Mouse (Mus musculus): ENCODE results near the gene Lrrk1.
A peak's percentile ranks its signal among the peaks of the same experiment; 100 is the strongest.

Gene Lrrk1

GRCm38 (mm10) chr7:66339625-66340024 lies 48.5 kb downstream of the Lrrk1 start:
- DNase-seq (ENCODE audit: extremely low spot score), result no peak

GRCm38 (mm10) chr7:66336955-66337354 lies 51.2 kb downstream of the Lrrk1 start:
- no peak for DNase-seq (ENCODE audit: extremely low spot score)

GRCm38 (mm10) chr7:66333906-66334500 lies 54.1 kb downstream of the Lrrk1 start:
- DNase-seq (ENCODE audit: extremely low spot score), result no peak

- DNase-seq (ENCODE audit: extremely low spot score), result no peak
Observed at GRCm38 (mm10) chr7:66332340-66332739, 55.8 kb downstream of the Lrrk1 start.

GRCm38 (mm10) chr7:66330610-66331009 lies 57.5 kb downstream of the Lrrk1 start:
- DNase-seq (ENCODE audit: extremely low spot score), result no peak

GRCm38 (mm10) chr7:66327516-66327915 lies 60.6 kb downstream of the Lrrk1 start:
- no peak for DNase-seq (ENCODE audit: extremely low spot score)

- DNase-seq (ENCODE audit: extremely low spot score), result no peak
Observed at GRCm38 (mm10) chr7:66325419-66326053, 62.6 kb downstream of the Lrrk1 start.

- DNase-seq (ENCODE audit: extremely low spot score), result no peak
Observed at GRCm38 (mm10) chr7:66323252-66324015, 64.7 kb downstream of the Lrrk1 start.

- no peak for DNase-seq (ENCODE audit: extremely low spot score)
Observed at GRCm38 (mm10) chr7:66320996-66321395, 67.2 kb downstream of the Lrrk1 start.

- no peak for DNase-seq (ENCODE audit: extremely low spot score)
Observed at GRCm38 (mm10) chr7:66318147-66318546, 70.0 kb downstream of the Lrrk1 start.

GRCm38 (mm10) chr7:66310670-66311656 lies 77.2 kb downstream of the Lrrk1 start:
- no peak for DNase-seq (ENCODE audit: extremely low spot score)

- DNase-seq (ENCODE audit: extremely low spot score), result peak; percentile 73
Observed at GRCm38 (mm10) chr7:66309950-66310669, 78.0 kb downstream of the Lrrk1 start.

- DNase-seq (ENCODE audit: extremely low spot score), result no peak
Observed at GRCm38 (mm10) chr7:66309240-66309949, 78.8 kb downstream of the Lrrk1 start.

- no peak for DNase-seq (ENCODE audit: extremely low spot score)
Observed at GRCm38 (mm10) chr7:66308581-66309239, 79.4 kb downstream of the Lrrk1 start.

- no peak for DNase-seq (ENCODE audit: extremely low spot score)
Observed at GRCm38 (mm10) chr7:66307791-66308190, 80.4 kb downstream of the Lrrk1 start.

- no peak for DNase-seq (ENCODE audit: extremely low spot score)
Observed at GRCm38 (mm10) chr7:66305714-66306198, 82.4 kb downstream of the Lrrk1 start.

- no peak for DNase-seq (ENCODE audit: extremely low spot score)
Observed at GRCm38 (mm10) chr7:66304993-66305713, 83.0 kb downstream of the Lrrk1 start.

GRCm38 (mm10) chr7:66303922-66304660 lies 84.1 kb downstream of the Lrrk1 start:
- no peak for DNase-seq (ENCODE audit: extremely low spot score)

Data from embryo, embryonic 9.5 days (tissue).